Mouse (Mus musculus) lung, postnatal 36 days (tissue): ENCODE measurements around the gene Tada3.
"Not testable (repeated sequence)": the region's sequence is repeated elsewhere in the genome, so short reads cannot be mapped to it uniquely, and the experiment has no call there.

Source experiments
- DNase-seq: peaks from one replicate; pipeline ENCODE4 v3.0.0; 2022; ENCODE audit warnings: mixed read lengths

The Tada3 gene

DNA sequence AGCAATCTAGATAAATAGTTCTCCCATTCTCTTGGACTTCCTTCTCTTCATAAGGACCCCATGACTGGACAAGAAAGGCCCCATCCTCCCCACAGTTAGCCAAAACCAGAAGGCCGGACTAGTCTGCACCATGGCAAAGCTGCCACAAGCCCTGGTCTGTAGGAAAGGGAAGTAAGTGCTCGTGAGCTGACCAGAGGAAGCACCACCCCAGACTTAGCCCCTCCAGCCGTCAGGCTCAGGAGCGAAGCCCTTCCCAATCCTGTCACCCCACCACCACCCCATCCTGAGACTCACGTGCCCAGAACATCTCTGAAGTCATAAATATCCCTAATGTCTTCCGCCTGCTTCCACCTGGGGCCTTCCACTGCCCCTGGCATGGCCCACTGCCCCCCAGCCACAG lies 36.1 kb downstream of the Tada3 start:
- peak; percentile 39 for DNase-seq

DNA sequence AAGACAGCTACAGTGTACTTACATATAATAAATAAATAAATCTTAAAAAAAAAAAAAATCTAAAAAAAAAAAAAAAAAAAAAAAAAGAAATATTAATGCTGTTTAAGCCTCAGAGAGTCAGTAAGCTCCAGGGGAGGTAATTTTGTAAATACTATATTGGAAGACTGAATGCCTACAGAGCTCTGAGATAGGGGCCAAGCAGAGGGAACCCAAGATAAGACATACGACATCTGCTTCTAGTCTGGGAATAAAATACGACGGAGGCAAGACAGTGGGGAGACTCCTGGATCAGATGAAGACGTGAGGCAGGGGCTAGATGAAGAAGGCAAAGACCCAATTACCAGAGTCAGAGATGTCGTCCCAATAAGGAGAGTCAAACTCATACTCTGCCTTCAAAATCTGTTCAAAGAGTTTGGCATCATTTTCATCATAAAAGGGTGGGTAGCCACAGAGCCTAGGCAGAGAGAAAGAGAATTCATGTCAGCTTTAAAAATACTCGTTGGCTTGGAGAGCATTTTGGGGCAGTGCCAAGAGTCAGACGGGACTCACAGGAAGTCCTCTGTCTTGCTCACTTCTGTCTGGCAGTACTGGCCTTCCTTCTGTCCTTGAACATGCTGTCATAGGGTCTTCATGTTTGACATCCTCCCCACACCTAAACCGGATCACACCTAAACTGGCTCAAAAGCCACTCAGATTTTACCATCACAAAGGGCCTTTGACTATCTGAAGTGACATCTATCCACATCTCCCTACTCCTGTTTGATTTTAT lies 40.6 kb downstream of the Tada3 start:
- DNase-seq, result peak; percentile 35

DNA sequence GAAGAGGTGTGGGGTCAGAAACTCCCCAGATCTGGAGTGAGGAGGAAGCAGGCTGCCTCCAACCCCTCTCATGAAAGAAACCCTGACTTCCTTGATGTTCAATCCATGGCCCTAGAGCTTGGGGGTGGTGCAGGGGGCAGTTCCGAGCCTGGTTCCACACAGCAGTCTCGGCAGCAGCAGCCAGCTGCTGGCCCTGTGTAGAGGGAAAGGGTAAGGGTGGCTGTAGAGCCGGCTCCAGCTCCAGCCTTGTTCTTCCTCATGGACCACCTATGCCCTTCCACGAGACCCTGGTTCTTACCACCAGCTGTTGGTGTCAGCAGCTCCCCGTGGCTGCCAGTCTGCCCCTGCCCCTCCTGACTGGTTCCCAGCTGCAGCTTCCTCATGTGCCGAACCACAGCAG lies 43.5 kb downstream of the Tada3 start:
- no peak for DNase-seq

DNA sequence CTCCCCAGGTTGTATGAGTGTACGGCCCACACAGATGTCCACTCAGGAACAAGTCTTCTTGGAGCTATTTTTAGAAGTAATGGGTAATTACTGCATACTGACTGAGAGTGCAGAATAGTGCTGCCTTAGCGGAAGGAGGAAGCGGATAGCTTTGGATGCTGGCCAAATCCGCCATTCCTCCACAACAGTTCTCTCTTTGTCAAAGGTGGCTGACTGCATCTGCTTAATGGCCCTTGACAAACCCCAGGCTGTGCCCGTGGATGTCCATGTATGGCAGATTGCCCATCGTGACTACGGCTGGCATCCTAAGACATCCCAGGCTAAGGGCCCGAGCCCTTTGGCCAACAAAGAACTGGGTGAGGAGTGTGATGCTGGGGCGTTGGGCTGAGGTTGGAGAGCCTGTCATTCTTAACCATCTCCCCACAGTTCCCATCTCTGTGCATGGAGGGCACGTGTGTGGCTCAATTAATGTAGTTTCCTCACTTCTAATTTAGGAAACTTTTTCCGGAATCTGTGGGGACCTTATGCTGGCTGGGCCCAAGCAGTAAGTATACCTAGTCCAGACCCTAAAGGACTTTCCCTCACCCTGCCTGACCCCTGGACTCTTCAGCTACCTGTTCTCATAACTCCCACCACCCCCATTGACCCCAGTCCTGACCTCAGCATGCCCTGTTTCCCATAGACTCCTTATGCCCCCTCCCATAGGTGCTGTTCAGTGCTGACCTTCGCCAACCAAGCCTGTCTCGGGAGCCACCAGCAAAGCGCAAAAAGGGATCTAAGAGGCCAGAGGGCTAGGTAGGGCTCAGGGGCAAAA lies 44.3 kb downstream of the Tada3 start:
- DNase-seq, result peak; percentile 55

DNA sequence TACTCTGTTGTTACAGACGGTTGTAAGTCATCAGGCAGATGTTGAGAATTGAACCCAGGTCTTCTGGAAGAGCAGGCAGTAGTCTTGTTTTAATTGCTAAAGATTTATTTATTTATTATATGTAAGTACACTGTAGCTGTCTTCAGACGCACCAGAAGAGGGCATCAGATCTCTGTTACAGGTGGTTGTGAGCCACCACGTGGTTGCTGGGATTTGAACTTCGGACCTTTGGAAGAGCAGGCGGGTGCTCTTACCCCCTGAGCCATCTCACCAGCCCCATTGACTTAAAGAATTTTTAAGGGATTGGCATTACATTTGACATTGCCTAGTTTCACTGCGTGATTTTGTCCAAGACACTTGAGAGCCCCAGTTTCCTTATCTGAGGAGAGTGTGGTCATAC lies 44.9 kb downstream of the Tada3 start:
- DNase-seq, result not testable (repeated sequence)

DNA sequence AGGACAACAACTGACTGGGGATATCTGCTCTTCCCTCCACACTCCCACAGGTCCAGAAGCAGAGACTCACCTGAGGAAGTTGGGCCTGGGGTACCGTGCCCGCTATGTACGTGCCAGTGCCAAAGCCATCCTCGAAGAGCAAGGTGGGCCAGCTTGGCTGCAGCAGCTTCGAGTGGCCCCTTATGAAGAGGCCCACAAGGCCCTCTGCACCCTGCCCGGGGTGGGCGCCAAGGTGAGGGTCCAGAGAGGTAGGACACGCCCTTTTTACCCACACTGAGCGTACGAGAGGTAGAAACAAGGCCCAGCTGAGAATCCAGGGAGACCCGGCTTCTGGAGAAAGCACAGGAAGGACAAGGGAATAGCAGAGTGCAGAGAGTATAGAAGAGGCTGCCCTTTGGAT lies 46.0 kb downstream of the Tada3 start:
- no peak for DNase-seq

DNA sequence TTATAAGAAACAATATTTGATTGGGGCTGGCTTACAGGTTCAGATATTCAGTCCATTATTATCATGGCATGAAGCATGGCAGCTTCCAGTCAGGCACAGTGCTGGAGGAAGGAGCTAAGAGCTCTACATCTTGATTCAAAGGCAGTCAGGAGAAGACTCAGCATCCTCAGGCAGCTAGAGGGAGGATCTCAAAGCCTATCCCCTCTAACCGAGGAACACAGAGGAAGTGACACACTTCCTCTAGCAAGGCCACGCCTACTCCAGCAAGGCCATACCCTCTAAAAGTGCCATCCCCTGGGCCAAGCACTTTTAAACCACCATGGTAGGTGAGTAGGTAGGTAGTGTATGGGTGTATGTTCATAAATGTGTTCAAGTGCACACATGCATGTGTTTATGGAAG lies 47.1 kb downstream of the Tada3 start:
- DNase-seq, result peak; percentile 50

DNA sequence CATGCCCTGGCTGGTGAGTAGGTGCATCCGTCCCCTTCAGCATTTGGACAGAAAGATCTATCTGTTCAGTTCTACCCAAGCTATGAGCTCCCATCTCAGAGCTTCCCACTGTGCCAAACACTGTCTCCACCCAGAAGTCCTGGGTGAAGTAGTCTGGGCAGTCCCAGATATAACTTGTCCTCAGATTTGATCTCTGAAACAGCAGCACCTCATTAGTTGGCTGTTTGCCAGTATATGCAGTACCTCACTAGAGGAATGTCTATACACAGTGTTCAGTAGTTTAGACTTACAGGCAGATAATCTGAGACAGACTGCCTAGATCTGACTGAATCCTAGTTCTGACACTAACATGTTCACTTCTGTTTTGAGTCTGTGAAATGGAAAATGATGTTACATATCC lies 48.3 kb downstream of the Tada3 start:
- no peak for DNase-seq

DNA sequence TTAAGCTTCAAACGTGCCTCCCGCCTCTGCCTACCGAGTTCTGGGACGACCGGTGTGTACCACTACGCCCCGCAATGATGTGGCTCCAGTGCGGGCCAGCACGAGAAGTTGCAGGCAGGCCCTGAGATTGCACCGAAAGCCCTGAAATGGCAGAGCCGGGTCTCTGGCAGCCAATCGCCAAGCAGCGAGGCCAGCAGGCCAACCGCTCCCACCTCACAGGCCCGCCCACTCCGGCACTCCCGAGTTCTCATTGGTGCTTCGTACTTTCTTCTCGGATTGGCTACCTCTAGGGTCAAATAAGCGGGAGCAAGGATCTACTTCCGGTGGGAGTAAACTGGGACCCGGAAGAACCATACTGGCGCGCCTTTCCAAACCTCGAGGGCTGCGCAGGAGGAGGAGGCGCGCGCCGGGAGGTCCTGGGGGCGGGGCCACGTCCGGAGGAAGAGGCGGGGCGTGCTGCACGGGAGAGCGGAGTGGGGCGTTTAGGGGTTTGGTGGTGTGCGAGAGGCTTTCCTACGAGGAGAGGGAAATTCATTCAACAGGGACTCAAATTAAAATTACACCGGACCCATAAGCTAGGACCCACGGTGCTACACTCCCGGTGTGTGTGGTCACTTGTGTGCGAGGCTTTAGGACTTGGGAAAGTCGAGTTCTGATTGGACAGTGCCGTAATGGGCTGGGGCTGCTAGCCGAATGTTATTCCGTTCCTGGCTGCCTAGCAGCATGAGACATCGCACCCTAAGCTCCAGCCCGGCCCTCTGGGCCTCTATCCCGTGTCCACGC lies 51.0 kb downstream of the Tada3 start, which contains the start of gene Ogg1:
Ogg1 (plus strand) TSS at position 440 of the 783 bp plus-strand sequence.
- DNase-seq, result peak; percentile 99
